Mouse (Mus musculus): Measurements from ENCODE around the gene Git1.

DNA sequence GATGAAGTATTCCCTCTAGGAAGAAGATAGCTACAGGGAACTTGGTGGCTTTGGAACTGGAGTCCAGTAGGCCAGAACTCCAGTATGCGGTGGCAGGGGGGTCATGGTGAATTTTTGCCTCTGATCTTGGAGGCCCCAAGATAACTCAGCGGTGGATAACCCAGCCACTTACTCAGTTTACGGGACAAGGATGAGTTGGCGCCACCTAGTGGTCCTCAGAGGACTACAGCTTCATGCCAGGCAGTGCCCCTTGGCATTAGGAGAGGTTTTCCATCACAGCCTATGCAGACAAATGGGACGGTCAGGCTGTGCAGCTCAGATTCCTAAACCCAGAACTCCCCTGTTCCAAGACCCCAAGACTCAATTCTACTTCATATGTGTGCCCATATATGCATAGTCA is 8.0 kb downstream of the Git1 start:
- TF ChIP-seq CTCF (IDR thresholded peaks at IDR 0.05; ENCODE audit: extremely low read depth, insufficient read length, insufficient replicate concordance, low read depth, low read length) (peak; percentile 87; the same call in 1 of the 2 replicates), POLR2A (IDR thresholded peaks at IDR 0.05; ENCODE audit: low read depth, low read length) (no peak)

Data from small intestine, adult 2 months (tissue).